ENCODE assay signal across 16 mouse cellular contexts in the genomic region with DNA sequence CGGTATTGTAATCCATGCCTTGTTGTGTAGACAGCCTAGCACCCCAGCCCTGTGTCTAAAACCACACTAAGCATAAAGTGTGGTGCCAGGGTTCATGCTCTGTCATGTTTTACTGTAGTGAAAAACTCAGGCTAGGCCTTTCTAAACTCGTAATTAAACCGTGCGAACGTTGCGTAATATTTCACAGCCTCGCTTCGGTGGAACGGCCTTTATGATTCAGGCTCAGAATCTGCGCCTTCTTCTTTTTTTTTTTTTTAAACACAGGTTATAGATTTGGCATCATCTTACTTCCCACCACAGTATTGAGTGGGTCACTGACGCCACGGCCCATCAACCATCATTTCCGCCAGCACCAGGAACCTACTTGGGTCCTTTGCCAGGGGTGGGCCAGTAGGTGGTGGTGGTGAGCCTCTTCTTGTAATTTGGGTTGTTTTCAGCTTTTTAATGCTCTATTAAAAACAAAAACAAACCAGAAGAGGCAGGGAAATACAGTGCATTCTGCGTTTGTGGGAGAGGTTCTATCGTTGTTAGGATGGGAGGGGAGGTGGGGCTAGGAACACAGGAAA.
DNase-seq lines count a peak whose midpoint lies in the region; ATAC-seq and TF ChIP-seq lines count a peak whose summit lies in the region.
"Had no signal": no experiment of that assay in that cellular context is flagged by ENCODE, and none has a peak within 500 bp of the region (broad histone marks: within the 10 kb centered on the region; RNA-seq: fewer than 3 reads in every experiment).

No protein-coding gene starts in this region.

- no peak overlapping the region for H3K9ac ChIP-seq in hindbrain, postnatal 0 days (replicated peaks; ENCODE audit: low read length)
- H3K9ac ChIP-seq in lung, postnatal 0 days (replicated peaks; ENCODE audit: low read depth): no peak overlapping the region
- H3K9ac ChIP-seq: hindbrain, embryonic 15.5 days; limb, embryonic 12.5 days; neural tube, embryonic 13.5 days had no signal

- ATAC-seq in hindbrain, postnatal 0 days: no peak
- ATAC-seq in lung, postnatal 0 days: no peak
- ATAC-seq: midbrain, embryonic 16.5 days had no signal

- no peak overlapping the region for H3K4me3 ChIP-seq in hindbrain, postnatal 0 days (ENCODE audit: low read length)
- H3K4me3 ChIP-seq in hindbrain, embryonic 10.5 days: no peak overlapping the region
- H3K4me3 ChIP-seq in lung, postnatal 0 days (ENCODE audit: low read depth, low read length): no peak overlapping the region
- H3K4me3 ChIP-seq in E14TG2a.4 (replicated peaks; ENCODE audit: low read length): no peak overlapping the region
- no peak overlapping the region for H3K4me3 ChIP-seq in macrophage (ENCODE audit: inconsistent target)
- H3K4me3 ChIP-seq: heart, adult 2 months; hindbrain, embryonic 15.5 days; limb, embryonic 12.5 days; neural tube, embryonic 13.5 days had no signal

- TF ChIP-seq EP300 in lung, postnatal 0 days (IDR thresholded peaks at IDR 0.05): no peak

- H3K9me3 ChIP-seq in hindbrain, postnatal 0 days (ENCODE audit: low read length): 0 out of 2 replicates have a peak, but pooled peaks cover 3% of the 10 kb centered on the region
- H3K9me3 ChIP-seq in hindbrain, embryonic 10.5 days: peaks cover 10% of the 10 kb centered on the region
- H3K9me3 ChIP-seq in lung, postnatal 0 days (ENCODE audit: low read length): no peaks in the 10 kb centered on the region
- peaks cover 7% of the 10 kb centered on the region; the same call in 1 of the 2 replicates for H3K9me3 ChIP-seq in E14TG2a.4 (ENCODE audit: low read length)
- H3K9me3 ChIP-seq: hindbrain, embryonic 15.5 days had no signal

- H3K4me2 ChIP-seq in hindbrain, postnatal 0 days (ENCODE audit: low read depth, low read length): no peak overlapping the region
- H3K4me2 ChIP-seq in lung, postnatal 0 days (replicated peaks; ENCODE audit: low read depth, low read length): no peak overlapping the region
- H3K4me2 ChIP-seq: hindbrain, embryonic 15.5 days; limb, embryonic 12.5 days; neural tube, embryonic 13.5 days had no signal

- TF ChIP-seq CTCF in hindbrain, postnatal 0 days (IDR thresholded peaks at IDR 0.05; ENCODE audit: low read depth): peak; percentile 25; the same call in 1 of the 2 replicates
- TF ChIP-seq CTCF in lung, postnatal 0 days (IDR thresholded peaks at IDR 0.05): peak; percentile 45
- 0 out of 2 replicates have a peak, but pooled peaks have one; percentile 19 for TF ChIP-seq CTCF in E14TG2a.4 (conservative IDR thresholded peaks at IDR 0.05; ENCODE audit: low read length)

- peaks cover 85% of the 10 kb centered on the region for H3K79me2 ChIP-seq in macrophage (ENCODE audit: inconsistent target)

- H3K4me1 ChIP-seq in hindbrain, postnatal 0 days (ENCODE audit: insufficient read depth, low read length): peaks cover 5% of the 10 kb centered on the region; the same call in 1 of the 2 replicates
- H3K4me1 ChIP-seq in hindbrain, embryonic 10.5 days (replicated peaks): peaks cover 29% of the 10 kb centered on the region
- peaks cover 8% of the 10 kb centered on the region; the same call in 1 of the 2 replicates for H3K4me1 ChIP-seq in lung, postnatal 0 days (ENCODE audit: insufficient read depth, low read depth, low read length)
- H3K4me1 ChIP-seq in E14TG2a.4 (replicated peaks; ENCODE audit: low read depth, low read length): peaks cover 8% of the 10 kb centered on the region

- no peak overlapping the region for H3K27ac ChIP-seq in hindbrain, postnatal 0 days
- H3K27ac ChIP-seq in hindbrain, embryonic 10.5 days: no peak overlapping the region
- no peak overlapping the region for H3K27ac ChIP-seq in lung, postnatal 0 days (ENCODE audit: low read length)
- H3K27ac ChIP-seq in macrophage: peak overlapping the region; percentile 47
- H3K27ac ChIP-seq: heart, adult 2 months; hindbrain, embryonic 15.5 days; limb, embryonic 12.5 days; neural tube, embryonic 13.5 days had no signal

- 93% methylated on average over 15 of the region's 15 CpGs for WGBS in hindbrain, postnatal 0 days
- 91% methylated on average over 15 of the region's 15 CpGs for WGBS in hindbrain, embryonic 10.5 days
- WGBS in lung, postnatal 0 days: 83% methylated on average over 15 of the region's 15 CpGs
- WGBS in macrophage (ENCODE audit: missing documents): 34% methylated on average over 15 of the region's 15 CpGs

- H3K36me3 ChIP-seq in hindbrain, postnatal 0 days (ENCODE audit: insufficient read depth, low read length): no peaks in the 10 kb centered on the region
- no peaks in the 10 kb centered on the region for H3K36me3 ChIP-seq in hindbrain, embryonic 10.5 days
- no peaks in the 10 kb centered on the region for H3K36me3 ChIP-seq in lung, postnatal 0 days (ENCODE audit: insufficient read depth, low read length)
- H3K36me3 ChIP-seq in E14TG2a.4 (ENCODE audit: insufficient read depth, low read length) (no peaks in the 10 kb centered on the region), macrophage (ENCODE audit: inconsistent target) (peaks cover 19% of the 10 kb centered on the region; the same call in 1 of the 2 replicates)
- H3K36me3 ChIP-seq: hindbrain, embryonic 15.5 days; limb, embryonic 12.5 days; neural tube, embryonic 13.5 days had no signal

- no peak for DNase-seq in hindbrain, postnatal 0 days (ENCODE audit: low spot score)
- no peak for DNase-seq in hindbrain, embryonic 10.5 days (ENCODE audit: low spot score)
- DNase-seq in lung, postnatal 0 days (ENCODE audit: low spot score): no peak
- DNase-seq in lung, postnatal 36 days: no peak
- no peak for DNase-seq in right cerebral cortex, postnatal 4 days
- DNase-seq in layer of hippocampus, adult 18-20 months (ENCODE audit: low spot score in 2 of 2): no peak
- DNase-seq: cerebellum, adult 8-10 months; heart, adult 2 months; heart, postnatal 10 days; retina, postnatal 1 day had no signal

- H3K27me3 ChIP-seq in hindbrain, postnatal 0 days (ENCODE audit: insufficient read depth, low read length): no peaks in the 10 kb centered on the region
- H3K27me3 ChIP-seq in hindbrain, embryonic 10.5 days (ENCODE audit: insufficient read depth, poor library complexity, severe bottlenecking): peaks cover 28% of the 10 kb centered on the region
- no peaks in the 10 kb centered on the region for H3K27me3 ChIP-seq in lung, postnatal 0 days (replicated peaks; ENCODE audit: insufficient read depth, low read length)
- peaks cover 21% of the 10 kb centered on the region for H3K27me3 ChIP-seq in E14TG2a.4 (ENCODE audit: insufficient read depth, low read length)
- H3K27me3 ChIP-seq: limb, embryonic 12.5 days; neural tube, embryonic 13.5 days had no signal
